Mouse (Mus musculus): Measurements from ENCODE around the gene Asb18. TPM values are rescaled to one million over a fixed set of nuclear protein-coding genes. Genes with fewer than 3 reads are reported as not detected.

Asb18 gene
- polyA plus RNA-seq, 1 experiment from 2014 or later = 0.26 TPM

- H3K27ac ChIP-seq (ENCODE audit: low read depth, low read length) = no peak overlapping the region
- H3K4me3 ChIP-seq (ENCODE audit: low read depth, low read length) = no peak overlapping the region
- H3K36me3 ChIP-seq (ENCODE audit: control insufficient read depth, insufficient read depth, low read length) = no peaks in the 10 kb centered on the region
- H3K4me2 ChIP-seq = no peak overlapping the region
- H3K9me3 ChIP-seq (replicated peaks; ENCODE audit: control insufficient read depth, low read length) = no peaks in the 10 kb centered on the region
- ATAC-seq (replicated peaks; ENCODE audit: insufficient number of reproducible peaks, low FRiP score, low TSS enrichment) = no peak
- peaks cover 18% of the 10 kb centered on the region for H3K4me1 ChIP-seq (ENCODE audit: control insufficient read depth, insufficient read depth, low read length)
- H3K9ac ChIP-seq (ENCODE audit: low read depth, low read length) = no peak overlapping the region
- H3K27me3 ChIP-seq (ENCODE audit: control insufficient read depth, insufficient read depth, low read length) = peaks cover 94% of the 10 kb centered on the region
- 3% methylated on average over 21 of the region's 21 CpGs for WGBS (ENCODE audit: insufficient replicate concordance)
Observed at GRCm38 (mm10) chr1:89933786-89934185, 80.7 kb downstream of the Asb18 start.

GRCm38 (mm10) chr1:89933028-89933427, 81.4 kb downstream of the Asb18 start:
- Histone ChIP-seq H3K4me2 (no peak overlapping the region), H3K4me3 (ENCODE audit: low read depth, low read length) (no peak overlapping the region), H3K27ac (ENCODE audit: low read depth, low read length) (no peak overlapping the region), H3K9ac (ENCODE audit: low read depth, low read length) (no peak overlapping the region), H3K27me3 (ENCODE audit: control insufficient read depth, insufficient read depth, low read length) (peaks cover 96% of the 10 kb centered on the region), H3K36me3 (ENCODE audit: control insufficient read depth, insufficient read depth, low read length) (no peaks in the 10 kb centered on the region), H3K9me3 (replicated peaks; ENCODE audit: control insufficient read depth, low read length) (no peaks in the 10 kb centered on the region), H3K4me1 (ENCODE audit: control insufficient read depth, insufficient read depth, low read length) (peaks cover 19% of the 10 kb centered on the region)
- 13% methylated on average over 6 of the region's 6 CpGs for WGBS (ENCODE audit: insufficient replicate concordance)
- no peak for ATAC-seq (replicated peaks; ENCODE audit: insufficient number of reproducible peaks, low FRiP score, low TSS enrichment)

GRCm38 (mm10) chr1:89932616-89933015, 81.8 kb downstream of the Asb18 start:
- no peak for ATAC-seq (replicated peaks; ENCODE audit: insufficient number of reproducible peaks, low FRiP score, low TSS enrichment)
- H3K27ac ChIP-seq (ENCODE audit: low read depth, low read length) = no peak overlapping the region
- H3K4me2 ChIP-seq = no peak overlapping the region
- H3K27me3 ChIP-seq (ENCODE audit: control insufficient read depth, insufficient read depth, low read length) = peaks cover 96% of the 10 kb centered on the region
- WGBS (ENCODE audit: insufficient replicate concordance) = 1% methylated on average over 16 of the region's 16 CpGs
- no peak overlapping the region for H3K9ac ChIP-seq (ENCODE audit: low read depth, low read length)
- H3K36me3 ChIP-seq (ENCODE audit: control insufficient read depth, insufficient read depth, low read length) = no peaks in the 10 kb centered on the region
- H3K4me3 ChIP-seq (ENCODE audit: low read depth, low read length) = no peak overlapping the region
- H3K4me1 ChIP-seq (ENCODE audit: control insufficient read depth, insufficient read depth, low read length) = peaks cover 19% of the 10 kb centered on the region
- H3K9me3 ChIP-seq (replicated peaks; ENCODE audit: control insufficient read depth, low read length) = no peaks in the 10 kb centered on the region

GRCm38 (mm10) chr1:89932021-89932423, 82.4 kb downstream of the Asb18 start:
- no peak overlapping the region for H3K9ac ChIP-seq (ENCODE audit: low read depth, low read length)
- no peak overlapping the region; the same call in 1 of the 2 replicates for H3K4me2 ChIP-seq
- H3K9me3 ChIP-seq (replicated peaks; ENCODE audit: control insufficient read depth, low read length) = no peaks in the 10 kb centered on the region
- H3K4me1 ChIP-seq (ENCODE audit: control insufficient read depth, insufficient read depth, low read length) = peaks cover 24% of the 10 kb centered on the region
- no peak for ATAC-seq (replicated peaks; ENCODE audit: insufficient number of reproducible peaks, low FRiP score, low TSS enrichment)
- H3K27me3 ChIP-seq (ENCODE audit: control insufficient read depth, insufficient read depth, low read length) = peaks cover 96% of the 10 kb centered on the region
- H3K27ac ChIP-seq (ENCODE audit: low read depth, low read length) = no peak overlapping the region
- no peak overlapping the region for H3K4me3 ChIP-seq (ENCODE audit: low read depth, low read length)
- WGBS (ENCODE audit: insufficient replicate concordance) = 2% methylated on average over 19 of the region's 19 CpGs
- no peaks in the 10 kb centered on the region for H3K36me3 ChIP-seq (ENCODE audit: control insufficient read depth, insufficient read depth, low read length)

- Histone ChIP-seq H3K9me3 (replicated peaks; ENCODE audit: control insufficient read depth, low read length) (no peaks in the 10 kb centered on the region), H3K27ac (ENCODE audit: low read depth, low read length) (no peak within 1 kb of the TSS), H3K9ac (ENCODE audit: low read depth, low read length) (peak within 1 kb of the TSS; percentile 34; the same call in 1 of the 2 replicates), H3K4me2 (peak within 1 kb of the TSS; percentile 86), H3K27me3 (ENCODE audit: control insufficient read depth, insufficient read depth, low read length) (peaks cover 96% of the 10 kb centered on the region), H3K4me1 (ENCODE audit: control insufficient read depth, insufficient read depth, low read length) (peaks cover 27% of the 10 kb centered on the region), H3K4me3 (ENCODE audit: low read depth, low read length) (peak within 1 kb of the TSS; percentile 54), H3K36me3 (ENCODE audit: control insufficient read depth, insufficient read depth, low read length) (no peaks in the 10 kb centered on the region)
- under 1% methylated on average over 33 of the region's 33 CpGs for WGBS (ENCODE audit: insufficient replicate concordance)
- no peak; the same call in 1 of the 2 replicates for ATAC-seq (replicated peaks; ENCODE audit: insufficient number of reproducible peaks, low FRiP score, low TSS enrichment)
Observed at GRCm38 (mm10) chr1:89931120-89931519, 83.3 kb downstream of the Asb18 start, which contains the start of gene Gbx2. Gene Gbx2, minus strand, starts transcription at chr1:89931179.

- H3K27ac ChIP-seq (ENCODE audit: low read depth, low read length) = no peak overlapping the region
- peaks cover 96% of the 10 kb centered on the region for H3K27me3 ChIP-seq (ENCODE audit: control insufficient read depth, insufficient read depth, low read length)
- H3K4me3 ChIP-seq (ENCODE audit: low read depth, low read length) = peak overlapping the region; percentile 54
- H3K4me1 ChIP-seq (ENCODE audit: control insufficient read depth, insufficient read depth, low read length) = peaks cover 27% of the 10 kb centered on the region
- peak overlapping the region; percentile 86 for H3K4me2 ChIP-seq
- H3K36me3 ChIP-seq (ENCODE audit: control insufficient read depth, insufficient read depth, low read length) = no peaks in the 10 kb centered on the region
- peak overlapping the region; percentile 34; the same call in 1 of the 2 replicates for H3K9ac ChIP-seq (ENCODE audit: low read depth, low read length)
- no peaks in the 10 kb centered on the region for H3K9me3 ChIP-seq (replicated peaks; ENCODE audit: control insufficient read depth, low read length)
- ATAC-seq (replicated peaks; ENCODE audit: insufficient number of reproducible peaks, low FRiP score, low TSS enrichment) = no peak
- WGBS (ENCODE audit: insufficient replicate concordance) = under 1% methylated on average over 44 of the region's 45 CpGs
Observed at GRCm38 (mm10) chr1:89930551-89930950, 83.9 kb downstream of the Asb18 start.

GRCm38 (mm10) chr1:89929721-89930505, 84.6 kb downstream of the Asb18 start:
- no peak overlapping the region for H3K27ac ChIP-seq (ENCODE audit: low read depth, low read length)
- no peaks in the 10 kb centered on the region for H3K9me3 ChIP-seq (replicated peaks; ENCODE audit: control insufficient read depth, low read length)
- H3K9ac ChIP-seq (ENCODE audit: low read depth, low read length) = peak overlapping the region; percentile 34; the same call in 1 of the 2 replicates
- H3K4me1 ChIP-seq (ENCODE audit: control insufficient read depth, insufficient read depth, low read length) = peaks cover 27% of the 10 kb centered on the region
- H3K4me3 ChIP-seq (ENCODE audit: low read depth, low read length) = peak overlapping the region; percentile 54
- H3K4me2 ChIP-seq = peak overlapping the region; percentile 86
- H3K36me3 ChIP-seq (ENCODE audit: control insufficient read depth, insufficient read depth, low read length) = no peaks in the 10 kb centered on the region
- WGBS (ENCODE audit: insufficient replicate concordance) = 0% methylated on average over 53 of the region's 55 CpGs
- ATAC-seq (replicated peaks; ENCODE audit: insufficient number of reproducible peaks, low FRiP score, low TSS enrichment) = no peak
- peaks cover 96% of the 10 kb centered on the region for H3K27me3 ChIP-seq (ENCODE audit: control insufficient read depth, insufficient read depth, low read length)

GRCm38 (mm10) chr1:89929181-89929580, 85.3 kb downstream of the Asb18 start:
- no peak for ATAC-seq (replicated peaks; ENCODE audit: insufficient number of reproducible peaks, low FRiP score, low TSS enrichment)
- WGBS (ENCODE audit: insufficient replicate concordance) = 0% methylated on average over 6 of the region's 6 CpGs
- Histone ChIP-seq H3K27ac (ENCODE audit: low read depth, low read length) (no peak overlapping the region), H3K9ac (ENCODE audit: low read depth, low read length) (no peak overlapping the region), H3K4me3 (ENCODE audit: low read depth, low read length) (peak overlapping the region; percentile 22), H3K9me3 (replicated peaks; ENCODE audit: control insufficient read depth, low read length) (no peaks in the 10 kb centered on the region), H3K4me1 (ENCODE audit: control insufficient read depth, insufficient read depth, low read length) (peaks cover 27% of the 10 kb centered on the region), H3K36me3 (ENCODE audit: control insufficient read depth, insufficient read depth, low read length) (no peaks in the 10 kb centered on the region), H3K27me3 (ENCODE audit: control insufficient read depth, insufficient read depth, low read length) (peaks cover 97% of the 10 kb centered on the region), H3K4me2 (peak overlapping the region; percentile 52)

All from heart, embryonic 11.5 days (tissue).